Mouse (Mus musculus): ENCODE data around the gene Sertad1.

Gene Sertad1

DNA sequence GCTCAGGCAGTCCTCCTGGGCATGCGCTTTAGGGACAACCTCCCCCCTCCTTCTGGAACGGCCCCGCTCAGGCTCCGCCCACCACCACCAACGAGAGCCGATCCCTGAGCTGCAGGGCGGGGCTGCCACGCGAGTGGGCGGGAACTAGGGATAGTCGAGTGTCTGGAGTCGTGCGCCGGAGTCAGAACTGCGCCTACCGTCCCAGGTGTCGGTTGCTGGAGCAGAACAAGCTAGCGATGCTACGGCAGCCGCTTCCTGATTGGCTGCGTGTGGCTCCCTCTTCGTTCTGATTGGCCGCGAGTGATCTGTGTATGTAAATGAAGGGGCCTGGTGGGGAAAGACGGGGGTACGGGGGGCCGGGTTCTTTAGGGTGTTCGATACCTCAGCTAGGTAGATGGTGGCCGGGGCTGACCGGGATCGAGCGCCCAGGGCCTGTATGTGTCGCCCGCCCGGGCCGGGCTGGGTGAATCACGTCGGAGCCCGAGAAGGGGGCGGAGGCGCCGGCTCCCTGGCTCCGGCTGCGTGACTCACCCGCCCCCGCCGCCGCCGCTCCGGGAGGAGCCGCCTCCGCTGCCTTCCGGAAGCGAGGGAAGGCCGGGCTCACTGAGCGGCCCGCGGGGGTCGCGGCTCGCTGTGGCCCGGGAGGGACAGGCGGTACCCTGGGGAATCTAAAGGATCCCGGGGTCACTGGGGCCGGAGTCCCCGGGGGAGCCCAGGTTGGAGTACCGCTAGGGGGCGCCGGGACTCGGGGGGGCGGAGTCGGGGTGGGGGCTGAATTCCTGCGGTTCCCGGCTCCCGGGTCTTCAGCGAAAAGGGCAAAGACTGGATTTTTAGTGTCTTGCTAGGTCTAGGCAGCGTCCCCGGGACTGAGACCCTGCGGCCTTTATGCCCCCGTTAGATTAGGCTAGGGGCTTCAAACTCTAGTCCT, at the start of gene Sertad1:
Sertad1 (plus strand) TSS at position 141 of the 928 bp plus-strand sequence.
- H3K4me3 ChIP-seq (replicated peaks; ENCODE audit: low read length) = peak within 1 kb of the TSS; percentile 95
- TF ChIP-seq NANOG (IDR thresholded peaks at IDR 0.05; ENCODE audit: borderline replicate concordance, low read length) (peak; percentile 16; the same call in 1 of the 2 replicates), POU5F1 (IDR thresholded peaks at IDR 0.05; ENCODE audit: borderline replicate concordance, low read length) (no peak), CTCF (conservative IDR thresholded peaks at IDR 0.05; ENCODE audit: low read length) (peak; percentile 31)
- no peaks in the 10 kb centered on the region for H3K9me3 ChIP-seq (ENCODE audit: low read length)

DNA sequence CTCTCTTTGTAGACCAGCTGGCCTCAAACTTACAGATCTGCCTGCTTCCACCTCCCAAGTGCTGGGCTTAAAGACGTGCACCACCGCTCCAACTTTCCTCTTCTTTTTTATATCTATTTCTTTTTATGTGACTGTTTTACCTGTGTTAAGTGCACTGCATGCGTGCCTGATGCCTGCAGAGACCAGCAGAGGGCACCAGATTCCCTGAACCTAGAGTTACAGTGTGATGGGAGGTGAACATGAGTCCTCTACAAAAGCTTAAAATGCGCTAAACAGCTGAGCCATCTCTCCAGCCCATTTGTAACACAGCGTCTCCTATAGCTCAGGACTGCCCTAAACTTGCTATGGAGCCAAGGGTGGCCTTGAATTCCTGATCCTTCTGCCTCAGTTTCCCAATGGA, 49.2 kb upstream of the Sertad1 start:
- peaks cover 42% of the 10 kb centered on the region for H3K4me1 ChIP-seq (replicated peaks; ENCODE audit: low read depth, low read length)
- no peak for TF ChIP-seq POU5F1 (IDR thresholded peaks at IDR 0.05; ENCODE audit: borderline replicate concordance, low read length)
- peak; percentile 94 for TF ChIP-seq CTCF (conservative IDR thresholded peaks at IDR 0.05; ENCODE audit: low read length)
- no peaks in the 10 kb centered on the region for H3K9me3 ChIP-seq (ENCODE audit: low read length)
- H3K4me3 ChIP-seq (replicated peaks; ENCODE audit: low read length) = no peak overlapping the region
- H3K36me3 ChIP-seq (ENCODE audit: insufficient read depth, low read length) = no peaks in the 10 kb centered on the region
- H3K27me3 ChIP-seq (ENCODE audit: insufficient read depth, low read length) = no peaks in the 10 kb centered on the region

More for the DNA sequence above, at the start of gene Sertad1:
- Histone ChIP-seq H3K36me3 (ENCODE audit: insufficient read depth, low read length) (peaks cover 13% of the 10 kb centered on the region), H3K27me3 (ENCODE audit: insufficient read depth, low read length) (no peaks in the 10 kb centered on the region), H3K4me1 (replicated peaks; ENCODE audit: low read depth, low read length) (peaks cover 77% of the 10 kb centered on the region)

DNA sequence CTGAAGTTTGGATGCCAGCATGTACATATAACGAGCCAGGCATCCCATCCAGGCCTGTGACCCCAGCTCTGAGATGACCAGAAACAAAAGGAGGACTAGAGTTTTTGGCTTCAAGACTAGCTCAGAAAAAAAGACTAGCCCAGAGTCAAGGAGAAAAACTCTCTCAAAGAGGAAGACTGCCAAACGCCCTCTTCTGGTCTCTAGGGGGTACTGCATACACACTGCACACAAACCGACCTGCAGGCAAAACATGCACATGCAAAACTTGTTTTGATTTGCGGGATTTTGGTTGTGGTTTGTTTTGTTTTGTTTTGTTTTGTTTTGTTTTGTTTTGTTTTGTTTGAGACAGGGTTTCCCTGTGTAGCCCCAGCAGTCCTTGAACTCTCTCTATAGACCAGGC, 46.7 kb upstream of the Sertad1 start:
- Histone ChIP-seq H3K4me3 (replicated peaks; ENCODE audit: low read length) (no peak overlapping the region), H3K27me3 (ENCODE audit: insufficient read depth, low read length) (peaks cover 5% of the 10 kb centered on the region; the same call in 1 of the 2 replicates), H3K9me3 (ENCODE audit: low read length) (no peaks in the 10 kb centered on the region), H3K4me1 (replicated peaks; ENCODE audit: low read depth, low read length) (peaks cover 25% of the 10 kb centered on the region), H3K36me3 (ENCODE audit: insufficient read depth, low read length) (no peaks in the 10 kb centered on the region)
- TF ChIP-seq CTCF (conservative IDR thresholded peaks at IDR 0.05; ENCODE audit: low read length) = peak; percentile 94
- no peak for TF ChIP-seq POU5F1 (IDR thresholded peaks at IDR 0.05; ENCODE audit: borderline replicate concordance, low read length)
- no peak for TF ChIP-seq NANOG (IDR thresholded peaks at IDR 0.05; ENCODE audit: borderline replicate concordance, low read length)

DNA sequence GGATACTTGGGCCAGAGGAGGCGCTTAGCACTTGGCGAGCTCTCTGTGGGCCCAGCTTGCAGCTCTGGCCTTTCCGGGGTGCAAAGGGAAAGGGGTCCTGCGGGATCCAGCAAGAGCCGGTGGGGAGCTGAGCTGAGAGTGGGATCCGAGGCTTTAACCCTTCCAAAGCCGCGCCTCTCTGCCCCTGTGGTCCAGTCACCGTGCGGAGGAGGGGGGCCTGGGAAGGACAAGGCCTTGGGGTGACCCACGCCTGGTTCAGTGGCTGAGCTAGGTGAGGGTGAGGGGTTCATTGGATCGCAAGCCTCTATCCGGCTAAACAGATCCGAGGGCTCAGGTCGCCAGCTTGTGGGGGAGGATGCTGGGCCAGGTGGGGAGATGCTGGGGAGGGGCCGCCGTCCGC, 40.7 kb upstream of the Sertad1 start:
- Histone ChIP-seq H3K36me3 (ENCODE audit: insufficient read depth, low read length) (no peaks in the 10 kb centered on the region), H3K27me3 (ENCODE audit: insufficient read depth, low read length) (peaks cover 23% of the 10 kb centered on the region), H3K9me3 (ENCODE audit: low read length) (no peaks in the 10 kb centered on the region), H3K4me1 (replicated peaks; ENCODE audit: low read depth, low read length) (peaks cover 46% of the 10 kb centered on the region), H3K4me3 (replicated peaks; ENCODE audit: low read length) (peak overlapping the region; percentile 80)
- TF ChIP-seq NANOG (IDR thresholded peaks at IDR 0.05; ENCODE audit: borderline replicate concordance, low read length) (no peak), POU5F1 (IDR thresholded peaks at IDR 0.05; ENCODE audit: borderline replicate concordance, low read length) (no peak), CTCF (conservative IDR thresholded peaks at IDR 0.05; ENCODE audit: low read length) (no peak)

DNA sequence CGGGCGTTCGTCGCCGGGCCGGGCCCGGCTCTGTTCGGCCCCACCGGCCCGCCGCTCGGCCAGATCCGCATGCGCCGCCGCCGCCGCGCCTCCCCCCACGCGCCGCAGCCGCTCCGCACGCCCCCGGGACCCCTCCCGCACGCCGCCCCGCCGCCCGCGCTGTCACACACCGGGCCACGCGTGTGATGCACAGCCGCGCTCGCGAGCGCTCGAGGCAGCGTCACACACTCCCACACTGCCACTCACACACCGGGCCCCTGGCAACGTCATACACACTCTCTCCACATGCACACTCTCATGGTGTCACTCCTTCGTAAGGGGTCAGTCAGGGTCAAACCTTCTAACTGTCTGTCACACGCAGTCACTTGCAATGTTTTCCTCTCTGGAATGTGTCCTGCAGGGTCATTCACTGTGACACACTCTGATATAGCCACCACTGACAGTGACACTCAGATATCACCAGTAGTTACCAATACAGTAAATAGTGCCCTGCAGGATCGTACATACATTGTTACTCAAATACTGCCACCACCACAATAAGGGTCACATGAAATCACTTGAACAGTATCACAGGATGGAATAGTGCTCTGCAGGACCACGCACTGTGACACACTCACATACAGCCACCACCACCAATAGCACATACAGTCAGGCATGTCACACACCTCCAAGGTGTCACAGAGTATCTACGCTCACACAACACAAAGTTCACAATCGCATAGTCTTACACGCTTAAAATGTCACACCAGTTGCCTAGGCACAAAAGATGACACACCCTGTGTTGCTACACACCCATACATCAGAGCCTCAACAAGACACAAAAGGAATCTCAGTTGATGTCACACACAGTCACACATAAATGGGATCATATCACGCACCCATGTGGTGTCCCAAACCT, 39.9 kb upstream of the Sertad1 start:
- peak overlapping the region; percentile 80 for H3K4me3 ChIP-seq (replicated peaks; ENCODE audit: low read length)
- no peaks in the 10 kb centered on the region for H3K36me3 ChIP-seq (ENCODE audit: insufficient read depth, low read length)
- TF ChIP-seq NANOG (IDR thresholded peaks at IDR 0.05; ENCODE audit: borderline replicate concordance, low read length) (no peak), POU5F1 (IDR thresholded peaks at IDR 0.05; ENCODE audit: borderline replicate concordance, low read length) (no peak), CTCF (conservative IDR thresholded peaks at IDR 0.05; ENCODE audit: low read length) (no peak)
- peaks cover 46% of the 10 kb centered on the region for H3K4me1 ChIP-seq (replicated peaks; ENCODE audit: low read depth, low read length)
- H3K9me3 ChIP-seq (ENCODE audit: low read length) = no peaks in the 10 kb centered on the region
- peaks cover 23% of the 10 kb centered on the region for H3K27me3 ChIP-seq (ENCODE audit: insufficient read depth, low read length)

DNA sequence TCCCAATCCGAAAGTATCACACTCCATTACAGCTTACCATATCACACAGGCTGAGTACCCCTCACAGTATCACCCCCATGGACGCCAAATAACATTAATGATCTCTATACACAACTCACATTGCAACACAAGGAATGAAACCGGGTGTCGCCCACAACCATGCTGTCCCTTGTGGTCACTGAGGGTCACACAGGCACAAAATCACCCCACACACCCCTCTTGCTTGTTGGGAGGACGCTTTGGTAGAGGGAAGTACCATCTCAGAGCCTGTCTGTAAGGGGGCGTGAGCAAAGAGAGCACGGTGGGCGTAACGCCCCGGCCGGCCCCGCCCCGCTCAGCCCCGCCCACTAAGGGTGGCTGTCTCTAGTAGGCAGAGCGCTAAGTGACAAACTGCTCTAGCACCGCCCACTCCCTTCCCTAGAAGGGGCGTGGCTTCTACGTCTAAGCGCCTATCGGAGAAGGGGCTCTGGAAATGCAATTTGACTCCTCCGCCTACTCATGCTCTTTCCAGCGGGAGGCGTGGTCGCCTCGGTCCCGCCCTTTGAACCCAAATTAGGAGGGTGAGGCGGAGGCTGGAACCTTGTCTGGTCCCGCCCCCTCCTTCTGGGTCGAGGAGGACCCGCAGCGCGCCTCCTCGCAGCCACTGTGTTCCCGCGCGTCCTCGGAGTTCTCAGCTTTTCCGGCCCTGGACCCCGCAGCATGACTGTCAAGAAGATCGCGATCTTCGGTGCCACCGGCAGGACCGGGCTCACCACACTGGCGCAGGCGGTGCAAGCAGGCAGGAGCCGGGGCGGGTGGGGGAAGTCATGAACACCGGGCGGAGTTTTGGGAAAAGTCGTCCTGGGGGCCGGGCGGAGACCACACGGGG, 39.1 kb upstream of the Sertad1 start, which contains the start of the genes Sptbn4 and Blvrb:
Sptbn4 (minus strand) TSS at position 268 of the 868 bp plus-strand sequence.
Blvrb (plus strand) TSS at position 560 of the 868 bp plus-strand sequence.
- Histone ChIP-seq H3K36me3 (ENCODE audit: insufficient read depth, low read length) (peaks cover 7% of the 10 kb centered on the region), H3K27me3 (ENCODE audit: insufficient read depth, low read length) (peaks cover 23% of the 10 kb centered on the region), H3K4me3 (replicated peaks; ENCODE audit: low read length) (peak within 1 kb of the TSS; percentile 88), H3K4me1 (replicated peaks; ENCODE audit: low read depth, low read length) (peaks cover 40% of the 10 kb centered on the region), H3K9me3 (ENCODE audit: low read length) (no peaks in the 10 kb centered on the region)
- TF ChIP-seq CTCF (conservative IDR thresholded peaks at IDR 0.05; ENCODE audit: low read length) = no peak
- TF ChIP-seq NANOG (IDR thresholded peaks at IDR 0.05; ENCODE audit: borderline replicate concordance, low read length) = no peak
- no peak for TF ChIP-seq POU5F1 (IDR thresholded peaks at IDR 0.05; ENCODE audit: borderline replicate concordance, low read length)

DNA sequence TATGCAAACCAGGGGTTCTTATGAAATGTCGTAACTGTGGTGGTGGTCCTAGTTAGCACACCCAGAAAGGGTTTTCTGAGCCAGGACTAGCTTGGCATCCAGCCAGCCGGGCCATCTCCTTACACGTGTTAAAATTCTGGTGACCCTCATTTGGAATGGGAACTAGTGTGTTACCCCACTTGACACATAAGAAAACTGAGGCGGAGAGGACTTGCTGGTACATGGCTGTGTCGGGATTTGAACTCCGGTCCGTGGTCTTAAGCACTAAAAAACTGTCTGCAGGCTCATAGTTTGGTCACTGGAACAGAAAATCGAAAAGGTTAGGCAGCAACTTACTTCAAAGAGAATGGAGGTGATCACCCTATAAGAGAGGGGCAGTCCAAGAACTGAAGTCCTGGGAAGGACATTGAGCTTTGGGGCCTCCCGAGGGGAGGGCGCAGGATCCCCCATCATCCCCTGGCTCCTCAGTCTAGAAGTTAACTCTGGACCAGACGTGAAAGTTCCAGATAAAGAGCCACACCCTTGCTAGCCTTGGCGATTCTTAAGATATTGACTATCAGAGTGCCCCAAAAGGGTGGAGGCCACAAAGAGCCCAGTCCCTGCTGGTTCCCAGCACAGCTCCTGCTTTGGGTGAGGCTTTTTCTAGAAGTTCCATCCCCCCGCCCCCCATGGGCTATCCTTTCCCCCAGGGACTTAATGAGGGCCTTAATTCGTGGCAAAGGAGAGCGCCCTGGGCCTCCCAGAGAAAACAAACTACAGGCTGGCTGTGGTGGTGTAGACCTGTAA, 38.1 kb upstream of the Sertad1 start:
- Histone ChIP-seq H3K4me3 (replicated peaks; ENCODE audit: low read length) (peak overlapping the region; percentile 88), H3K4me1 (replicated peaks; ENCODE audit: low read depth, low read length) (peaks cover 35% of the 10 kb centered on the region), H3K27me3 (ENCODE audit: insufficient read depth, low read length) (peaks cover 23% of the 10 kb centered on the region), H3K36me3 (ENCODE audit: insufficient read depth, low read length) (peaks cover 7% of the 10 kb centered on the region), H3K9me3 (ENCODE audit: low read length) (no peaks in the 10 kb centered on the region)
- TF ChIP-seq NANOG (IDR thresholded peaks at IDR 0.05; ENCODE audit: borderline replicate concordance, low read length) (no peak), CTCF (conservative IDR thresholded peaks at IDR 0.05; ENCODE audit: low read length) (no peak), POU5F1 (IDR thresholded peaks at IDR 0.05; ENCODE audit: borderline replicate concordance, low read length) (no peak)
